Mouse (Mus musculus) bone marrow, adult 2 months (tissue): ENCODE measurements around the gene Tmpo.

Experiments
- CTCF ChIP-seq: fragments of 200-500 bp; IDR thresholded peaks from 2 replicates; pipeline ENCODE4 v1.5.1; 2011; ENCODE audit warnings: low read length, control low read depth; ENCODE audit not compliant: control insufficient read depth, insufficient read depth
- POLR2A ChIP-seq: fragments of 200-500 bp; IDR thresholded peaks from 2 replicates; pipeline ENCODE4 v1.6.1; 2011; ENCODE audit warnings: low read depth, mild to moderate bottlenecking, control low read depth, low read length, borderline replicate concordance; ENCODE audit not compliant: control insufficient read depth

DNA sequence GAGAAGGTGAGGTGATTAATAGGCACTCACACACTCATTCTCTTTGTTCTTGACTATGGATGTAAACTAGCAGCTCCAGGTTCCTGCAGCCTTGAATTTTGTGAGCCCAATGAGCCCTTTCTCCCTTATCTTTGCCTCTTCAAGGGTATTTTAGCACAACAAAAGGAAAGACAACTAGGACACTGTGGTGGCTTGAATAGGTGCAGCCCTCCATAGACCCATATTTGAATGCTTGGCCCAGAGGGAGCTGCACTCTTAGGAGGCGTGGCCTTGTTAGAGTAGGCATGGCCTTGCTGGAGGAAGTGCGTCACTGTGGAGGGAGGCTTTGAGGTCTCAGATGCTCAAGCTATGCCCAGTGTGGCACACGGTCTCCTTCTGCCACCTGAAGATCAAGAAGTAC, 19.5 kb upstream of the Tmpo start:
- no peak for TF ChIP-seq POLR2A
- TF ChIP-seq CTCF: no peak
